Mouse (Mus musculus) neural tube, embryonic 15.5 days (tissue): ENCODE data around the gene Cend1. TPM values are rescaled to one million over a fixed set of nuclear protein-coding genes. Genes with fewer than 3 reads are reported as not detected.
A peak's percentile ranks its signal among the peaks of the same experiment; 100 is the strongest.

Source experiments
- ATAC-seq: fragments of 200-750 bp; cut with Nextera tagmentation; 2 replicates; pipeline ENCODE4 v1.8.0; 2017; ENCODE audit warnings: mild to moderate bottlenecking, moderate TSS enrichment, moderate library complexity; ENCODE audit not compliant: low FRiP score
- H3K27ac ChIP-seq: fragments of 300-500 bp; sonication (generic); replicated peaks from 2 replicates; pipeline ENCODE4 v1.5.1; 2015; ENCODE audit warnings: mild to moderate bottlenecking, inconsistent platforms
- H3K27me3 ChIP-seq: fragments of 300-500 bp; sonication (generic); replicated peaks from 2 replicates; pipeline ENCODE4 v1.6.1; 2015; ENCODE audit warnings: inconsistent platforms
- H3K36me3 ChIP-seq: fragments of 300-500 bp; sonication (generic); 2 replicates; pipeline ENCODE4 v1.6.1; 2015; ENCODE audit warnings: inconsistent platforms
- H3K4me1 ChIP-seq: fragments of 300-500 bp; sonication (generic); 2 replicates; pipeline ENCODE4 v1.6.1; 2015; ENCODE audit warnings: inconsistent platforms
- H3K4me2 ChIP-seq: fragments of 300-500 bp; sonication (generic); 2 replicates; pipeline ENCODE4 v1.6.1; 2015; ENCODE audit warnings: inconsistent platforms, mild to moderate bottlenecking, moderate library complexity
- H3K4me3 ChIP-seq: fragments of 300-500 bp; sonication (generic); replicated peaks from 2 replicates; pipeline ENCODE4 v1.5.1; 2015; ENCODE audit warnings: mild to moderate bottlenecking, inconsistent platforms
- H3K9ac ChIP-seq: fragments of 300-500 bp; sonication (generic); replicated peaks from 2 replicates; pipeline ENCODE4 v1.6.1; 2015; ENCODE audit warnings: mild to moderate bottlenecking, inconsistent platforms
- H3K9me3 ChIP-seq: fragments of 300-500 bp; sonication (generic); replicated peaks from 2 replicates; pipeline ENCODE4 v1.6.1; 2016; ENCODE audit warnings: inconsistent platforms
- WGBS: fragments of 180-500 bp; shearing (Covaris S2); methylation state at CpG from one replicate; pipeline ENCODE4 v1.1.7; 2015; ENCODE audit warnings: mixed read lengths; 5-methylcytosine and 5-hydroxymethylcytosine counted together
- polyA plus RNA-seq: library from polyadenylated mRNA; unstranded; fragments of >200 nt; fragmentation: Nextera tagmentation; extraction: Ambion mirVana; gene quantifications from 2 replicates; pipeline ENCODE4 v1.2.1, GENCODE M21; 2015

Cend1 gene
- polyA plus RNA-seq, 1 experiment from 2014 or later, result 208 TPM

GRCm38 (mm10) chr7:141394771-141395170 is 34.5 kb downstream of the Cend1 start:
- Histone ChIP-seq H3K27me3 (no peaks in the 10 kb centered on the region), H3K9me3 (no peaks in the 10 kb centered on the region), H3K9ac (no peak overlapping the region), H3K4me2 (no peak overlapping the region), H3K4me1 (peaks cover 16% of the 10 kb centered on the region), H3K36me3 (peaks cover 37% of the 10 kb centered on the region), H3K4me3 (no peak overlapping the region), H3K27ac (no peak overlapping the region)
- 22% methylated on average over 6 of the region's 6 CpGs for WGBS
- no peak for ATAC-seq

DNA sequence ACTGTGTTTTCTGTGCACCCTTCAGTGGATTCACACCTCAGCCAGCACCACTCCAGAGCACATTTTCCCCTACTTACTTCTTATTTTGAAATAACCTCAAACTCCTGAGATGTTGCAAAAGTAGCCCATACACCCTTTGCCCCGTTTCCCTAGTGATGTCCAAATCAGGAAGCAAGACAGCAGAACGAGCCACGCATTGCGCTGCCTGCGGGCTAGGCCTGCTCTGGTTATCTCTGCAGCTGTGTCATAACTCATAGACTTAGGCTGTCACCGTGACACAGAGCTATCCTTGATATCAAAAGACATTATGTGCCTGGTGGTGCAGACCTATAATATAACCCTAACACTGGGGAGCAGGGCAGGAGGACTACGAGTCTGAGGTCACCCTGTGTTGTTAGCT is 35.1 kb downstream of the Cend1 start:
- Histone ChIP-seq H3K4me2 (no peak overlapping the region), H3K9ac (no peak overlapping the region), H3K4me3 (no peak overlapping the region), H3K36me3 (peaks cover 32% of the 10 kb centered on the region), H3K27me3 (no peaks in the 10 kb centered on the region), H3K4me1 (peaks cover 16% of the 10 kb centered on the region), H3K9me3 (no peaks in the 10 kb centered on the region), H3K27ac (no peak overlapping the region)
- ATAC-seq, result no peak
- WGBS, result 90% methylated on average over 7 of the region's 7 CpGs

- Histone ChIP-seq H3K27me3 (no peaks in the 10 kb centered on the region), H3K4me1 (peaks cover 16% of the 10 kb centered on the region), H3K4me2 (peak overlapping the region; percentile 95), H3K27ac (peak overlapping the region; percentile 89), H3K9ac (peak overlapping the region; percentile 77), H3K4me3 (peak overlapping the region; percentile 79), H3K36me3 (peaks cover 17% of the 10 kb centered on the region), H3K9me3 (no peaks in the 10 kb centered on the region)
- WGBS, result 30% methylated on average over 9 of the region's 9 CpGs
- no peak for ATAC-seq
Observed at GRCm38 (mm10) chr7:141392552-141393222, 36.6 kb downstream of the Cend1 start.

DNA sequence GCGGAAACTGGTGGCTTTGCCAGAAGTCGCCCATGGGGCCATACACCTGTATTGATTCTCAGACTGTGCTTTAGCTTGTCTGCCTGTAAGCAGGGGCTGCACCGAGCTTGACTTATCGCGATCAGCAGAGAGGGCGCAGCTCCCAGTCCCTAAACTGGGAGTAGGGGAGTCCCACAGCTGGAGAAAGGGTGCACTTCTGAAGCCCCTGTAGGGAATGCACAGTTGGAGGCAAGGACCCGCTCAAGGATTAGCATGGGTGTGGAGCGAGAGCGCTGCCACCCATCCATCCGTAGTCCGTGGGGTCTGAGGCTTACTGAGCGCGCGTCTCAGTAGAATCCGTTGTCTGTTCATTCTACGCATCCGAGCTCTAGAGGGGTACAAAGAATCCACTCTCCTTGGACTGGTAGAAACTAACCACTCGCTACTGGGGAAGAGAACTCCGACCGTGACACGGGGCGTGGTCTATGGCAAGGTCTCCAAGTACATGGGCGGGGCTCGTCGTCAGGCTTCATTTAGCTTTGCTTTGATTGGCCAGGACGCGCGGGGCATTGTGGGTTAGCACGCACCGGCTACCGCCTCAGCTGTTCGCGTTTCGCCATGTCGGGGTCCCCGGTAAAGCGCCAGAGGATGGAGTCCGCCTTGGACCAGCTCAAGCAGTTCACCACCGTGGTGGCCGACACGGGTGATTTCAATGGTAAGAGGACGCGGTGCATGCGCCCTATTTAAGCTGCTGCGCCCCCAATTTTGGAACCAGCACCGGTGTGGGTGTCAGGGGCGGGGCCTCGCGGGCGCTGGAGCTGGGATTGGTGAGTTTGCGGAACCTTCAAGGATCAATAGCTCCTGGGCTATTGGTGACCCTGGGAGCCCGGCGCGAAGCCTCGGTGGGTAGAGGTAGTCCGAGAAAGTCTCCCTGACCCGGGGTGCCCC is 37.4 kb downstream of the Cend1 start, which contains the start of gene Taldo1:
Gene Taldo1 (plus strand): TSS at position 575 of the 927 bp plus-strand sequence.
- Histone ChIP-seq H3K4me3 (peak within 1 kb of the TSS; percentile 79), H3K36me3 (peaks cover 13% of the 10 kb centered on the region), H3K27me3 (no peaks in the 10 kb centered on the region), H3K4me1 (peaks cover 16% of the 10 kb centered on the region), H3K27ac (peak within 1 kb of the TSS; percentile 89), H3K9me3 (no peaks in the 10 kb centered on the region), H3K4me2 (peak within 1 kb of the TSS; percentile 95), H3K9ac (peak within 1 kb of the TSS; percentile 77)
- WGBS, result under 1% methylated on average over 57 of the region's 57 CpGs
- ATAC-seq, result peak; percentile 94

DNA sequence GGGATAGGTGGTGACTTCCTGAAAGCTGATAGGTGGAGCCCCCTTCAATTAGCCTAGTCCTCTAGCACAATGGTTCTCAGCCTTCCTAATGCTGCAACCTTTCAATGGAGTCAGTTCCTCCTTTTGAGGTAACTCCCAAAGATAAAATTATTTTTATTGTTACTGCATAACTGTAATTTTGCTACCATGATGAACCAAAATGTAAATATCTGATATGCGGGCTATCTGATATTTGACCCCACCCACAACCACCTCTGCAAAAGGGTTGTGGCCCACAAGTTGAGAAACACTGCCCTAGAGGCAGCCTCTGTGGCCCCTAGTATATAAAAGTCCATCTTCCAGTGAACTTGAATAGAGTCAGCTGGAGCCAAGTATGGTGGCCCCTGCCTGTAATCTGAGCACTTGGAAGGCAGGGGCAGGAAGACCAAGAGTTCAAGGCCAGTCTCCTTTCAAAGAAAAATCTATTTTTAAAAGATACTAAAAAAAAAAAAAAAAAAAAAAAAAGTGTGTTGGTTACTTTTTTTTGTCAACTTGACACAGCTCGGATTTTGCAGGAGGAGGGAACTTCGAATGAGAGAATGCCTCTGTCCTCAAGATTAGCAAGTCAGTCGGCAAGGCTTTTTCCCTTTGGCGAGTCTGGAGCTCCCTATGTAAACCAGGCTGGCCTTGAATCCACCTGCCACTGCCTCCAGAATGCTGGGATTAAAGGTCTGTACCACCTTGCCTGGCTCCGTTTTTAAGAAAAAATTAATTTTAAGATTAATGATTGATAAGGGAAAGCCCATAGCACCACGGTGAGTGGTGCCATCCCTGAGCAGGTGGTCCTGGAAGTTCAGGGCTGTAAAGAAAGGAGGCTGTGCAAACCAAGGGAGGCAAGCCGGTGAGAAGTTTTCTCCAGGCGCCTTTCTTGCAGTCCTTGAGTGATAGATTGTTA is 38.7 kb downstream of the Cend1 start:
- 0 out of 2 replicates have a peak, but pooled peaks cover under 1% of the 10 kb centered on the region for H3K36me3 ChIP-seq
- H3K9me3 ChIP-seq, result no peaks in the 10 kb centered on the region
- ATAC-seq, result no peak
- peak overlapping the region; percentile 95; the same call in 1 of the 2 replicates for H3K4me2 ChIP-seq
- no peak overlapping the region for H3K9ac ChIP-seq
- WGBS, result 62% methylated on average over 9 of the region's 9 CpGs
- peaks cover 16% of the 10 kb centered on the region for H3K4me1 ChIP-seq
- no peak overlapping the region for H3K4me3 ChIP-seq
- H3K27ac ChIP-seq, result no peak overlapping the region
- no peaks in the 10 kb centered on the region for H3K27me3 ChIP-seq

- peaks cover 14% of the 10 kb centered on the region for H3K4me1 ChIP-seq
- H3K27me3 ChIP-seq, result no peaks in the 10 kb centered on the region
- H3K9ac ChIP-seq, result no peak overlapping the region
- H3K9me3 ChIP-seq, result no peaks in the 10 kb centered on the region
- no peak overlapping the region for H3K4me2 ChIP-seq
- ATAC-seq, result no peak
- H3K27ac ChIP-seq, result no peak overlapping the region
- WGBS, result 48% methylated on average over 3 of the region's 3 CpGs
- H3K36me3 ChIP-seq, result no peaks in the 10 kb centered on the region
- H3K4me3 ChIP-seq, result no peak overlapping the region
Observed at GRCm38 (mm10) chr7:141388487-141389109, 40.7 kb downstream of the Cend1 start.

GRCm38 (mm10) chr7:141387807-141388486 is 41.3 kb downstream of the Cend1 start:
- 60% methylated on average over 2 of the region's 2 CpGs for WGBS
- H3K4me1 ChIP-seq, result peaks cover 10% of the 10 kb centered on the region
- no peak overlapping the region for H3K9ac ChIP-seq
- H3K27ac ChIP-seq, result no peak overlapping the region
- no peak for ATAC-seq
- no peaks in the 10 kb centered on the region for H3K9me3 ChIP-seq
- no peaks in the 10 kb centered on the region for H3K36me3 ChIP-seq
- no peaks in the 10 kb centered on the region for H3K27me3 ChIP-seq
- H3K4me3 ChIP-seq, result no peak overlapping the region
- H3K4me2 ChIP-seq, result no peak overlapping the region

DNA sequence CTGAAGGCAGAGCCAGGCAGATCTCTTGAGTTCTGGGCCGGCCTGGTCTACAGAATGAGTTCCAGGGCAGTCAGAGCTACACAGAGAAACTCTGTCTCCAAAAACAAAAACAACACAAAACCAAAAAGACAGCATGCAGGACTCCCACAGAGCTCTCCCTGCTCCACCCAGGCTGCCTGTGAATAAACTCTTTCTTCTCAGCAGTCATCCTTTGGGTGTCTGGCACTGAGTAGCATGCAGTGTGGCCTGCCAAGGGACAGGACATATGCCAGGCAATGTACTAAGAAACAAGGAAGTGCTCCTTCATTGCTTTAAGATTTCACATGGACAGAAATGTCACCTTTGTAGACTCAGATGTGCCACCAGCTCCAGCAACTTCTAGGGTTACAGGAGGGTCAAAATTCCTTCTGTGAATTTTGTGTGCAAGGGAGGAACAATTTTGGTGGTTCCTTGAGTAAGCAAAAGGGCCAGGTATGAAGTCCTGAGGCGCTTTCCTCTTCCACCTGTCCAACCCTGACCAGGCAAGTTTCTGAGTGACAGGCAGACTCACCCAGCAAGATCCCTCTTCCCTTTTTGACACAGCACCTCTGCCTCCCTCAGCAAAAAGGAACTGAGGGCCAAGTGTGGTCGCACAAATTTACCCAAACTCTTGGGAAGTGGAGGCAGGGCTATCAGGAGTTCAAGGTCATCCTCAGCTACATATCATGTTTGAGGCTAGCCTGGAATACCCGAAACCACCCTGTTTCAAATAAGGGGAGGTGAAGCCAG is 48.0 kb downstream of the Cend1 start:
- 73% methylated on average over 4 of the region's 4 CpGs for WGBS
- Histone ChIP-seq H3K4me3 (no peak overlapping the region), H3K27me3 (no peaks in the 10 kb centered on the region), H3K36me3 (no peaks in the 10 kb centered on the region), H3K4me1 (no peaks in the 10 kb centered on the region), H3K4me2 (no peak overlapping the region), H3K9me3 (no peaks in the 10 kb centered on the region), H3K27ac (no peak overlapping the region), H3K9ac (no peak overlapping the region)
- ATAC-seq, result no peak

- no peak overlapping the region for H3K4me2 ChIP-seq
- 34% methylated on average over 4 of the region's 4 CpGs for WGBS
- no peak for ATAC-seq
- H3K36me3 ChIP-seq, result no peaks in the 10 kb centered on the region
- H3K4me3 ChIP-seq, result no peak overlapping the region
- H3K27me3 ChIP-seq, result no peaks in the 10 kb centered on the region
- no peaks in the 10 kb centered on the region for H3K4me1 ChIP-seq
- H3K9ac ChIP-seq, result no peak overlapping the region
- H3K9me3 ChIP-seq, result no peaks in the 10 kb centered on the region
- H3K27ac ChIP-seq, result no peak overlapping the region
Observed at GRCm38 (mm10) chr7:141379584-141379983, 49.7 kb downstream of the Cend1 start.
